Mouse (Mus musculus): ENCODE measurements around the gene Hdac1. TPM values are rescaled to one million over a fixed set of nuclear protein-coding genes. Genes with fewer than 3 reads are reported as not detected.
A peak's percentile ranks its signal among the peaks of the same experiment; 100 is the strongest.

Gene Hdac1
- total and polyA plus RNA-seq, 2 experiments from 2014 or later = 38.0 to 56.6 TPM

- no peak for TF ChIP-seq CTCF (IDR thresholded peaks at IDR 0.05; ENCODE audit: low read depth)
- 57% methylated on average over 3 of the region's 3 CpGs for WGBS
- no peaks in the 10 kb centered on the region for H3K27me3 ChIP-seq (ENCODE audit: insufficient read depth, low read length)
- no peak for ATAC-seq
- no peaks in the 10 kb centered on the region for H3K36me3 ChIP-seq (ENCODE audit: insufficient read depth, low read length)
- no peak overlapping the region for H3K4me3 ChIP-seq (ENCODE audit: low read length)
- no peak overlapping the region for H3K4me2 ChIP-seq (ENCODE audit: low read depth, low read length)
- H3K4me1 ChIP-seq (ENCODE audit: insufficient read depth, low read length) = peaks cover 12% of the 10 kb centered on the region; the same call in 1 of the 2 replicates
- 0 out of 2 replicates have a peak overlapping the region, but pooled peaks have one; percentile 20 for H3K27ac ChIP-seq
- DNase-seq (ENCODE audit: low spot score) = no peak
- no peaks in the 10 kb centered on the region for H3K9me3 ChIP-seq (ENCODE audit: low read length)
- no peak overlapping the region for H3K9ac ChIP-seq (replicated peaks; ENCODE audit: low read length)
Observed at GRCm38 (mm10) chr4:129508237-129508515, 34.3 kb downstream of the Hdac1 start.

DNA sequence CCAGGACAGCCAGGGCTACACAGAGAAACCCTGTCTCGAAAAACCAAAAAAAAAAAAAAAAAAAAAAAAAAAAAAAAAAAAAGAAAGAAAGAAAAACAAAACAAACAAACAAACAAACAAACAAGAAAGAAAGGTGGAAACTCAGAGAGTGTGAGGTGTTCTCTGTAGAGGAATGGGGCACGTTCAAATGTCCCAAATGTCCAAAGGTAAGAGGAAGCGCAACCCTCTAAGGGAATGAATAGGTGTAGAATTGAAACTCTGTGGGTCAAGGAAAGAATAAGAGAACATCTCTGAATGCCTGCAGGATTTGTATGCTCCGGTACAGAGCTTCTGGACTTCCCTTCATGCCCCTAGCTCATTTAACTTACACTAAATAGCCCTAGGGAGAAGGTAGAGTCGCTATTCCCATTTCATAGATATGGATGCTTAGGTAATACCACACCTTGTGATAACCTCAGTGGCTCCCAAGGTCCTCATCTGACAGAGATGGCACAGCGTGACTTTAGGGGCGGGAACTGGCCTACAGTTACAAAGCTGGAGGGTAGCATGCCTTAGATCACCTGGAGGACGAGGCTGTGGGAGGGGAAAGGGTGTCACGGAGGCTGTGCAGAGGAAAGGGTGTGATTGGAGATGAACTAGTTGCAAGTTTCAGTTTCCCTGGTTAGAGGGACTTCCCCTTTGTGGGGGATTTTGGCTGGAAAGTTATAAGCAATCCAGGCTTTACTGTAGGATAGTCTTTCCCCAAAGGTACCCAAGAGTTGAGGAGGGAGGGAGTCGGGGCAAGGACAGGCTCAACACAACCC lies 34.9 kb downstream of the Hdac1 start:
- Histone ChIP-seq H3K36me3 (ENCODE audit: insufficient read depth, low read length) (no peaks in the 10 kb centered on the region), H3K4me3 (ENCODE audit: low read length) (no peak overlapping the region), H3K27ac (no peak overlapping the region), H3K9ac (replicated peaks; ENCODE audit: low read length) (no peak overlapping the region), H3K9me3 (ENCODE audit: low read length) (no peaks in the 10 kb centered on the region), H3K4me2 (ENCODE audit: low read depth, low read length) (no peak overlapping the region), H3K4me1 (ENCODE audit: insufficient read depth, low read length) (peaks cover 12% of the 10 kb centered on the region; the same call in 1 of the 2 replicates), H3K27me3 (ENCODE audit: insufficient read depth, low read length) (no peaks in the 10 kb centered on the region)
- 71% methylated on average over 9 of the region's 10 CpGs for WGBS
- DNase-seq (ENCODE audit: low spot score) = no peak
- TF ChIP-seq CTCF (IDR thresholded peaks at IDR 0.05; ENCODE audit: low read depth) = no peak
- ATAC-seq = no peak

- TF ChIP-seq CTCF (IDR thresholded peaks at IDR 0.05; ENCODE audit: low read depth) = no peak
- 87% methylated on average over 3 of the region's 3 CpGs for WGBS
- H3K9ac ChIP-seq (replicated peaks; ENCODE audit: low read length) = no peak overlapping the region
Observed at GRCm38 (mm10) chr4:129505511-129505910, 37.0 kb downstream of the Hdac1 start.

GRCm38 (mm10) chr4:129502901-129503444 lies 39.5 kb downstream of the Hdac1 start:
- 67% methylated on average over 11 of the region's 11 CpGs for WGBS
- Histone ChIP-seq H3K9ac (replicated peaks; ENCODE audit: low read length) (no peak overlapping the region), H3K27me3 (ENCODE audit: insufficient read depth, low read length) (no peaks in the 10 kb centered on the region), H3K4me3 (ENCODE audit: low read length) (no peak overlapping the region), H3K4me1 (ENCODE audit: insufficient read depth, low read length) (no peaks in the 10 kb centered on the region), H3K27ac (no peak overlapping the region), H3K9me3 (ENCODE audit: low read length) (no peaks in the 10 kb centered on the region), H3K4me2 (ENCODE audit: low read depth, low read length) (no peak overlapping the region), H3K36me3 (ENCODE audit: insufficient read depth, low read length) (no peaks in the 10 kb centered on the region)
- ATAC-seq (no peak), DNase-seq (ENCODE audit: low spot score) (no peak)
- TF ChIP-seq CTCF (IDR thresholded peaks at IDR 0.05; ENCODE audit: low read depth) = no peak

More at GRCm38 (mm10) chr4:129505511-129505910, 37.0 kb downstream of the Hdac1 start:
- no peaks in the 10 kb centered on the region for H3K9me3 ChIP-seq (ENCODE audit: low read length)
- H3K4me1 ChIP-seq (ENCODE audit: insufficient read depth, low read length) = peaks cover 8% of the 10 kb centered on the region; the same call in 1 of the 2 replicates
- DNase-seq (ENCODE audit: low spot score) (no peak), ATAC-seq (no peak)
- H3K4me2 ChIP-seq (ENCODE audit: low read depth, low read length) = no peak overlapping the region
- no peaks in the 10 kb centered on the region for H3K27me3 ChIP-seq (ENCODE audit: insufficient read depth, low read length)
- no peak overlapping the region for H3K4me3 ChIP-seq (ENCODE audit: low read length)
- H3K27ac ChIP-seq = no peak overlapping the region
- no peaks in the 10 kb centered on the region for H3K36me3 ChIP-seq (ENCODE audit: insufficient read depth, low read length)

DNA sequence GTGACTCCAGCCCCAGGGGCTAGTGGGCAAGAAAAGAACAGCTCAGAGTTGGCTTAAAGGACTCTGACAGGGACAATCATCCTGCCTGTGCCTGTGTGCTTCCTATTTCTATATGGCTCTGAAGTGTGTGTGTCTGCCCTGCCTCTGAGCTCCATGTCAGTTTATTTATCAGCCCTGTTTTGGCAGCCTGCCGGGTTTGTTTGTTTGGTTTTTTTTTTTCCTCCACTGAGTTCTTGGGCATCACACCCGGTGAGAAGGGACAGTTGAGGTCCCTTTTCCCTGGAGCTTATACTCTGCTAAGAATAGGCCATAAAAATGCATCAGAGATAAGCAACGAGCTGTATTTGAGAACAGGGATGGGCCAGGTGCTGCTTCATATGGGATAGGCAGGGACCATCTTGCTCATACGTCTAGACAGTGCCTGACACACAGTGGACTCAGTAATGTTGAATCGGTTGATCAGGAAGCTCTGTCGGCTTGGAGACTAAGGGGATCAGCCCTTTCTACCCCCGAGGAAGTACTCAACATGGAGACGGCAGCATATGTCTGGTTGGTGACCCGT lies 40.1 kb downstream of the Hdac1 start:
- no peak overlapping the region for H3K4me3 ChIP-seq (ENCODE audit: low read length)
- no peaks in the 10 kb centered on the region for H3K27me3 ChIP-seq (ENCODE audit: insufficient read depth, low read length)
- ATAC-seq = no peak
- no peak for DNase-seq (ENCODE audit: low spot score)
- H3K27ac ChIP-seq = no peak overlapping the region
- H3K4me1 ChIP-seq (ENCODE audit: insufficient read depth, low read length) = no peaks in the 10 kb centered on the region
- H3K4me2 ChIP-seq (ENCODE audit: low read depth, low read length) = no peak overlapping the region
- H3K9me3 ChIP-seq (ENCODE audit: low read length) = no peaks in the 10 kb centered on the region
- no peak for TF ChIP-seq CTCF (IDR thresholded peaks at IDR 0.05; ENCODE audit: low read depth)
- H3K9ac ChIP-seq (replicated peaks; ENCODE audit: low read length) = no peak overlapping the region
- H3K36me3 ChIP-seq (ENCODE audit: insufficient read depth, low read length) = no peaks in the 10 kb centered on the region
- 63% methylated on average over 9 of the region's 9 CpGs for WGBS

GRCm38 (mm10) chr4:129500607-129501566 lies 41.6 kb downstream of the Hdac1 start:
- peak overlapping the region; percentile 82 for H3K4me2 ChIP-seq (ENCODE audit: low read depth, low read length)
- H3K36me3 ChIP-seq (ENCODE audit: insufficient read depth, low read length) = no peaks in the 10 kb centered on the region
- peak; percentile 8; the same call in 1 of the 2 replicates for TF ChIP-seq CTCF (IDR thresholded peaks at IDR 0.05; ENCODE audit: low read depth)
- peak overlapping the region; percentile 46 for H3K4me3 ChIP-seq (ENCODE audit: low read length)
- peak; percentile 83 for ATAC-seq
- H3K9ac ChIP-seq (replicated peaks; ENCODE audit: low read length) = peak overlapping the region; percentile 57
- H3K9me3 ChIP-seq (ENCODE audit: low read length) = no peaks in the 10 kb centered on the region
- 2% methylated on average over 42 of the region's 49 CpGs for WGBS
- H3K27me3 ChIP-seq (ENCODE audit: insufficient read depth, low read length) = no peaks in the 10 kb centered on the region
- peak overlapping the region; percentile 79 for H3K27ac ChIP-seq
- DNase-seq (ENCODE audit: low spot score) = peak; percentile 79
- H3K4me1 ChIP-seq (ENCODE audit: insufficient read depth, low read length) = peaks cover 11% of the 10 kb centered on the region; the same call in 1 of the 2 replicates

Data from hindbrain, postnatal 0 days (tissue).